Mouse (Mus musculus): ENCODE measurements at regions not wholly inside any gene's neighbourhood (a gene's known extent, or its start where the extent isn't known, plus 50 kb on each side); places are given as distances from the start of the nearest gene placed in this dataset.

DNA sequence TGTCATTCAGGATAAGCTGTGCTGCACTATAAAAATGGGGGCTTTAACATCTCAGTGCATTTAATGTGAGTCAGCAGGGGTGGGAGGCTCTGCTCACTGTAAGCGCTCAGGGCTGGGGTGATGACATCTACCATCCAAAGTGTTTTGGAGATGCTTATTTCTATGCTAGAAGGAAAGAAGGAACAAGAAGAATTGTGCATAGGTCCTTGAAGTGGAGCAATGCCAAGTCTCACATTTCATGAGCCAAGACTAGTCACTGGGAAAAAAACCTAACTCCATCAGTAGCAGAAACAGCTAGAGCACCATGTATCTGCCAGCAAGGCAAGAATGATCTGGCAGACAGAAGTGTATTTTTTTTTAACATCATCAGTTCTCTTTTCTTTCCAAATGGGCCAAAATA lies 2761.2 kb upstream of the Lrrc6 start:
- 76% methylated on average over 1 of the region's 1 CpGs for WGBS
- Histone ChIP-seq H3K4me1 (replicated peaks) (no peaks in the 10 kb centered on the region), H3K27ac (ENCODE audit: poor library complexity, severe bottlenecking) (no peak overlapping the region), H3K9ac (no peak overlapping the region), H3K4me2 (no peak overlapping the region), H3K36me3 (no peaks in the 10 kb centered on the region), H3K4me3 (no peak overlapping the region), H3K27me3 (replicated peaks) (no peaks in the 10 kb centered on the region), H3K9me3 (replicated peaks) (no peaks in the 10 kb centered on the region)
- ATAC-seq (ENCODE audit: insufficient number of reproducible peaks, low FRiP score): no peak

DNA sequence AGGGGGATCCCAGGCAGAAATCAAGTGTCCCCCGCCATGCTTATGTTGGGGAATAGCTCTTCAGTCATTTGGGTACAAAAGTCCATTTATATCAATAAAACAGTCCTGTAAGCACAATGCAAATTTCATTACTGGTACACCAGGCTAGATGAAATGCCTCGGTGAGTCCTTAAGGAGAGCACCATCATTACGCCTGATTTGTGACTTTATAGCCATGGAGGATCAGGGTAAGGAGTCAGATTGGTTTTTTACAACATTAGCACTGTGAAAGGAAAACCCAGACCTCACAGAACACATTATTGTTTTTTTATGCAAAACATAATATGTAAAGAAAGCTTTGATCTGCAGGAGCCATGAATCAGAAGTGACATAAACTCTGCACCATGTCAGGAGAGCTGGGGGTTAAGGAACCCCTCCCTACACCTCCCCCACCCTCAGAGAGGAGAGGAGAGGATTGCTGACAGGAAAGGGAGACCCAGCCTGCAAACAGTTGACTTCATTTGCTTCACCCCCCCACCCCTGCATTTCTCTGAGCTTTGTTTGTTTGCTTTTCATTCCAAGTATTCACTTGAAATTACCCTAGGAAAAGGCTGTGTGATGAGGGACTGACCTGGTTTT lies 2756.6 kb upstream of the Lrrc6 start:
- no peaks in the 10 kb centered on the region for H3K9me3 ChIP-seq (replicated peaks)
- ATAC-seq (ENCODE audit: insufficient number of reproducible peaks, low FRiP score): no peak
- no peaks in the 10 kb centered on the region for H3K4me1 ChIP-seq (replicated peaks)
- no peak overlapping the region for H3K4me2 ChIP-seq
- H3K36me3 ChIP-seq: no peaks in the 10 kb centered on the region
- WGBS: 72% methylated on average over 3 of the region's 3 CpGs
- no peak overlapping the region for H3K9ac ChIP-seq
- H3K4me3 ChIP-seq: no peak overlapping the region
- no peak overlapping the region for H3K27ac ChIP-seq (ENCODE audit: poor library complexity, severe bottlenecking)
- H3K27me3 ChIP-seq (replicated peaks): no peaks in the 10 kb centered on the region

GRCm38 (mm10) chr15:69253698-69254097 lies 2753.0 kb upstream of the Lrrc6 start:
- Histone ChIP-seq H3K36me3 (no peaks in the 10 kb centered on the region), H3K4me3 (no peak overlapping the region), H3K4me2 (no peak overlapping the region), H3K9me3 (replicated peaks) (no peaks in the 10 kb centered on the region), H3K9ac (no peak overlapping the region), H3K27ac (ENCODE audit: poor library complexity, severe bottlenecking) (no peak overlapping the region), H3K27me3 (replicated peaks) (no peaks in the 10 kb centered on the region), H3K4me1 (replicated peaks) (no peaks in the 10 kb centered on the region)
- 86% methylated on average over 2 of the region's 2 CpGs for WGBS
- no peak for ATAC-seq (ENCODE audit: insufficient number of reproducible peaks, low FRiP score)

- no peak for ATAC-seq (ENCODE audit: insufficient number of reproducible peaks, low FRiP score)
- Histone ChIP-seq H3K9me3 (replicated peaks) (no peaks in the 10 kb centered on the region), H3K9ac (no peak overlapping the region), H3K4me3 (no peak overlapping the region), H3K27ac (ENCODE audit: poor library complexity, severe bottlenecking) (no peak overlapping the region), H3K36me3 (no peaks in the 10 kb centered on the region), H3K4me2 (no peak overlapping the region), H3K27me3 (replicated peaks) (no peaks in the 10 kb centered on the region), H3K4me1 (replicated peaks) (no peaks in the 10 kb centered on the region)
- 74% methylated on average over 3 of the region's 3 CpGs for WGBS
Observed at GRCm38 (mm10) chr15:69252095-69252494, 2751.4 kb upstream of the Lrrc6 start.

DNA sequence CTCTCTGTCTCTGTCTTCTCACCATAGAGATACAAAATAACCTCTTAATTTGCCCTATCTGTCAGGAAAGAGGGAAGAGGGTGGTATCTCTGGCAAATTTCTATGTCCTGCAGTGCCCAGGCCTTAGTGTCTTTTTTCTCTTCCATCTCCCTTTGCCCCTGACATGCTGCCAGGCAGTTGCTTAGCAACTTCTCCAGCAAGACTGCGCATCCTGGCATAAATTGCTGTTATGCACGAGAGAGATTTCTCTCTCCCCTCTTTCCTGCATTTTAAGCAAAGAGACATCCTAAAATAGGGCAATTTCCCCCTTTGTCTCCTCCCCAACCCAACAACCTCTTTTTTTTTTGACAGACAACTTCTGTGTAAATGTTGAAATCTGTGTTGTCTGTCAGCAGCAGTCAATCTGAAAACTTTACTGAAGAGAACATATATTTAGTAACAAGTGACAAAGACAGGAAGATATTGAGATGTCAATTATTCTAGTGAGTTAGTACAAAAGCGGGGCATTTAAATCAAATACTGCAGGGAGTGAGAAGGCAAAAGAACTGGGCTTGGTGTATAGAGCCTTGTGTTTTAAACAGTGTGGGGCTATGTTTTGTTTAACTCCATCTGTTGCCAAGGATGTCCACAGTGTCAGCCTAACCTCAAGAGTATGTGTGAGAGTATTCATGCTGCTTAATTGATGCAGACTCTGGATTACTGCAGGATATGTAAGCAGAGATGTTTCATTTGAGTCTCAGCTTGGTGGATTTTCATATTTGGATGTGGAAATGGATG lies 2745.7 kb upstream of the Lrrc6 start:
- H3K27me3 ChIP-seq (replicated peaks): no peaks in the 10 kb centered on the region
- no peak overlapping the region for H3K9ac ChIP-seq
- H3K27ac ChIP-seq (ENCODE audit: poor library complexity, severe bottlenecking): no peak overlapping the region
- WGBS: 73% methylated on average over 3 of the region's 3 CpGs
- H3K4me2 ChIP-seq: no peak overlapping the region
- no peak overlapping the region for H3K4me3 ChIP-seq
- H3K4me1 ChIP-seq (replicated peaks): no peaks in the 10 kb centered on the region
- H3K9me3 ChIP-seq (replicated peaks): no peaks in the 10 kb centered on the region
- no peak for ATAC-seq (ENCODE audit: insufficient number of reproducible peaks, low FRiP score)
- no peaks in the 10 kb centered on the region for H3K36me3 ChIP-seq

- WGBS: 64% methylated on average over 1 of the region's 1 CpGs
Observed at GRCm38 (mm10) chr15:69235271-69235670, 2734.6 kb upstream of the Lrrc6 start.

DNA sequence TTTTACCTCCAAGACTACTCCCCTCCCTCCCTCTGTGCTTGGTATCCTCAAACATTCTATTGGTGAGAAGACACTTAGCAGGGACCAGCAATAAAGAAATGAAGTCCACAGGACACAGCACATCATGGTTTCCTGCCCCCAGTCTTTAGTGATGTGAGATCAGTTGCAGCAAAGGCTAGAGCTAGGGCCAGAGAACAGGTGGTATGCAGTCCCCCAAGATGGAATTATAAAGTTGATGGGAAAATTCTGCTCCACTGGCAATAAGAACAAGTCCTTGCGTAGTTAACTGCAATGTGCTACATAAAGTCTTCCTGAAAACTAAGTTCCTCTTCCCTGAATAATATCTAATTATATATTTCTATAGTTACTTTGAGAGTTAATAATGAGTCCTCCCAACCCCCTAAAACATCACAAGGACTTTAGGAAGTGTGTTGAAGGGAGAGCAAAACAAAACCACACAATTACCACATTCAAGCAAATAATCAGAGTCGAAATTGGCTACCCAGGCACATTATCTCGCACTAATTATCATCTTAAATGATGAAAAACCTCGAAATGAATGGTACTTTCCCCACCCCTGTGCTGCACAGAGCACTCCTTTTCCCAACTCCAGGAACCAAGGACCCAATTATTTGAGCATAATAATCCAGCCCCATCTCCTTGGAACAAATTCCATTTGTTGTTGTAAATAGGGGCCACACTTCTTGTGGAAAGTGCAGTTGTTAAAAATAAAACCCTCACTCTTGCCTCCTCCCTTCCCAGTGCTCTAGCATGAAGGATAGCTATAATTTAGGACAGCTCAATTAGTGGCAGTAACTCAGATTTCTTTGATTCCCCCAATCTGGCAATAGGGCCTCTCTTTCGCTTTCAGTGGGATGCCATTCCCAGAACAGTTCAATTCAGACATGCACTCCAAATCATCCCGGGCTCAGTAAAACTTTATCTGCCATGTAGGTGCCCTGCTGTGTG lies 2724.2 kb upstream of the Lrrc6 start:
- Histone ChIP-seq H3K4me2 (no peak overlapping the region), H3K36me3 (no peaks in the 10 kb centered on the region), H3K27ac (ENCODE audit: poor library complexity, severe bottlenecking) (no peak overlapping the region), H3K9me3 (replicated peaks) (no peaks in the 10 kb centered on the region), H3K9ac (no peak overlapping the region), H3K4me1 (replicated peaks) (no peaks in the 10 kb centered on the region), H3K27me3 (replicated peaks) (no peaks in the 10 kb centered on the region), H3K4me3 (no peak overlapping the region)
- WGBS: 72% methylated on average over 6 of the region's 6 CpGs
- ATAC-seq (ENCODE audit: insufficient number of reproducible peaks, low FRiP score): no peak

More at GRCm38 (mm10) chr15:69235271-69235670, 2734.6 kb upstream of the Lrrc6 start:
- Histone ChIP-seq H3K9me3 (replicated peaks) (no peaks in the 10 kb centered on the region), H3K4me2 (no peak overlapping the region), H3K9ac (no peak overlapping the region), H3K36me3 (no peaks in the 10 kb centered on the region), H3K4me3 (no peak overlapping the region), H3K4me1 (replicated peaks) (no peaks in the 10 kb centered on the region), H3K27me3 (replicated peaks) (no peaks in the 10 kb centered on the region), H3K27ac (ENCODE audit: poor library complexity, severe bottlenecking) (no peak overlapping the region)
- no peak for ATAC-seq (ENCODE audit: insufficient number of reproducible peaks, low FRiP score)

DNA sequence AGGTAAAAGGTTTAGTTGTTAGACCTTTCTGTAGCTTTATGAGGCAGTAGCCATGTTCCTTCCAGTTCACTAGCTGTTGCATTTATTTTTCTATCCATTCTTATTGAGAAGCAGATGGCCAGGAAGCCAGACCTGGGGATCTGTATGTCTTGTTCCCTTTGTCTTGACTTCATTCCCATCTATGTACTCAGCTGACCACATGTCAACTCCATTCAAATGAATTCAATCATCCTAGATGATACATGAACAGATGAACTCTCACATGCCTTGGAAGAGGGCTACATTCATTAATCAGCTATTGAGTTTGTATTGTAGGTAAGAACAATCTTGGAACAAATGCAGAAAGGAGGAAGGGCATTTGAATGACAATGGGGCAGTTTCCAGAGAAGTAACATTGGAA lies 2722.7 kb upstream of the Lrrc6 start:
- Histone ChIP-seq H3K9ac (no peak overlapping the region), H3K9me3 (replicated peaks) (no peaks in the 10 kb centered on the region), H3K27ac (ENCODE audit: poor library complexity, severe bottlenecking) (no peak overlapping the region), H3K4me3 (no peak overlapping the region), H3K4me2 (no peak overlapping the region), H3K36me3 (no peaks in the 10 kb centered on the region), H3K27me3 (replicated peaks) (no peaks in the 10 kb centered on the region), H3K4me1 (replicated peaks) (no peaks in the 10 kb centered on the region)
- ATAC-seq (ENCODE audit: insufficient number of reproducible peaks, low FRiP score): no peak

DNA sequence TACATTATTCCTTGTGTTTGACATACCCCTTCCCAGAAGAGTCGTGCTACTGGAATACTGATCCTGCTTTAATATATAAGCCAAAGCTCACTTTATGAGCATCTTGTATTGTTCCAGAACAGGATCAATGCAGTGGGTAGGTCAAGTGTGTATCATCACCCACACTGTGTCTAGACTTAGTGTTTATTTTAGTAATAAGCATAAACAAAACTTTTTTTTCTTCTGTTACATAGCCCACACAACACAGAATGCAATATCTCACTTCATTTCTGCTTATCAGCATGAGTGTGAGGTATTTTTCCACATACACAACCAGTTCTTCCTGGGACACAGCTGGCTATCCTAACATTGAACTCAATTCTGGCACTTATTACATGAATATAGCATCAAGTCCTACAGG lies 2721.7 kb upstream of the Lrrc6 start:
- Histone ChIP-seq H3K4me2 (no peak overlapping the region), H3K36me3 (no peaks in the 10 kb centered on the region), H3K4me1 (replicated peaks) (no peaks in the 10 kb centered on the region), H3K4me3 (no peak overlapping the region), H3K9ac (no peak overlapping the region), H3K9me3 (replicated peaks) (no peaks in the 10 kb centered on the region), H3K27ac (ENCODE audit: poor library complexity, severe bottlenecking) (no peak overlapping the region), H3K27me3 (replicated peaks) (no peaks in the 10 kb centered on the region)
- ATAC-seq (ENCODE audit: insufficient number of reproducible peaks, low FRiP score): no peak
- 70% methylated on average over 1 of the region's 1 CpGs for WGBS
